Mouse (Mus musculus) activated CD4-positive, CD25-positive, alpha-beta regulatory T cell, adult 9 weeks (primary cell): ENCODE data around the gene Iqsec2. TPM values are rescaled to one million over a fixed set of nuclear protein-coding genes. Genes with fewer than 3 reads are reported as not detected.

Source experiments
- polyA plus RNA-seq: library from polyadenylated mRNA; unstranded; fragments of 100-300 nt; shearing (Covaris generic); gene quantifications from one replicate; pipeline ENCODE4 v1.2.1, GENCODE M21; 2017

Gene Iqsec2
- 0.05 TPM for polyA plus RNA-seq

DNA sequence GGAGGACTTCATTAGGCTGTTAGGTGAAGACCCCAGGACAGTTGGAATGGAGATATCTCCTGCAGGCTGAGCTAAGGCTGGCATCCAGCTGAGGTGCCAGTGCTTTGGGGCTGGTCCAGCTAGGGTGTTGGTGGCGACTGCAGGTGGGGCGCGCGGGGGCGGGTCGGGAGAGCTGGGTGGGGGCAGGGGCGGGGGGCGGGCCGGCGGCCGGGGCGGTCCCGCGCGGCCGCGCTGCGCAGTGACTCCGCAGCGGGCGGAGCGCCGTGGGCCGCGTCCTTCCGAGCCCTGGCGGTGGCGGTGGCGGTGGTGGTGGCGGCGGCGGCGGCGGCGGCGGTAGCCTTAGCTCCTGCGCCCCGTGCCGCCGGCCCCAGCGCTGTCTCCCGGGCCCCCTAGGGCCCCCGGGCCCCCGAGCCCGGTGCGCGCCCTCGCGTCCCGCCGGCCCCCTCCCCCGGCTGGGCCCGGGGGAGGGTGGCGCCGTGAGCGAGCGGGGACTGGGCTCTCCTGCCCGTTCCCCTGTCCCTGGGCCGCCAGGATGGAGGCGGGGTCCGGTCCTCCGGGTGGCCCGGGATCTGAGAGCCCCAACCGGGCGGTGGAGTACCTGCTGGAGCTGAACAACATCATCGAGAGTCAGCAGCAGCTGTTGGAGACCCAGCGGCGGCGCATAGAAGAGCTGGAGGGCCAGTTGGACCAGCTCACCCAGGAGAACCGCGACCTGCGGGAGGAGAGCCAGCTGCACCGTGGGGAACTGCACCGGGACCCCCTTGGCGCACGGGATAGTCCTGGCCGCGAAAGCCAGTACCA, at the start of gene Iqsec2:
Iqsec2 (plus strand) TSS at position 328 of the 801 bp plus-strand sequence.

DNA sequence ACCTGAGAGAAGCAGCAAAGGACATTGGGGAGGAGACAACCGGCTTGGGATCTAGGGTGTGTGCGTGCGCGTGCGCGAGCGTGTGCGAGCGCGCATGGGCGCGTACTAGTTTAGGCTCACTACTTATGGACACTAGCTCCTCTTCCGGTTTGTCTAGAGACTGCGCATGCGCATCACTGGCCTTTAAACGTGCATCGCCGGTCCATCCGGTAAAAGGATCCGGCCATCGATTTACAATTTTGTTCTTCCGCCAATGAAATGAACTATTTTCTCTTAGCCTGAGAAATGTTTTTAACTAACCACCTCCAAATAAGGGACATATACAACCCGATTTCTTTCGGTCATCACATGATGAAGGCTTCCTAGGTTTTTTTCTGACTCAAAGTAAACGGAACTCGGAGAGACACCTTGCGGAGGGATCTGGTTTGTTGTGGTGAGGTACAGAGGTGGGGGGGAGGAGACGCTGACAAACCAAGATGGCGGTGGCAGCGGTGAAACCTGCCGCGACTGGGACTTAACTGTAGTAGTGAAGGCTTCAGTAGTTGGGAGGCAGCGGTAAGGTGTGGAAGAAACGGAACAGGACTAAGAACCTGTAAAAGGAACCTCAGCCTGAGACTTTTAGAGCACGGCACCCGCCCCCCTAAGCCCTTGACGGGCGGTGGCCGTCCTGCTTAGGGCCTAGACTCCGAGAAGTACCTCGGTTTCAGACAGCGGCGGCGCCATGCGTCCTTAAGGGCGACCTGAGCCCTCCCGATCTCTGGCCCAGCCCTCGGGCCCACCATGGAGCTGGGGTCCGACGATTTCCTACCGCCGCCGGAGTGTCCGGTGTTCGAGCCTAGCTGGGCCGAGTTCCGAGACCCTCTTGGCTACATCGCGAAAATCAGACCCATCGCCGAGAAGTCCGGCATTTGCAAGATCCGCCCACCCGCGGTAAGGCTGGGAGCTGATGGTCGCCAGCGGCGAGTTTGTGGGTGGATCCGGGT, 89.0 kb downstream of the Iqsec2 start, which contains the start of gene Kdm5c:
Kdm5c (plus strand) TSS at position 240 of the 983 bp plus-strand sequence.

Other genes starting within 250 kb of the Iqsec2 start
- gene Hsd17b10, start 142.4 kb upstream of the Iqsec2 start, polyA plus RNA-seq, result 104 TPM
- 1.8 TPM for gene Ribc1, start 128.0 kb upstream of the Iqsec2 start, polyA plus RNA-seq
- 98.2 TPM for gene Smc1a, start 127.8 kb upstream of the Iqsec2 start, polyA plus RNA-seq
- 61.8 TPM for gene Kdm5c, start 88.8 kb downstream of the Iqsec2 start, polyA plus RNA-seq
- gene Kantr, start 183.2 kb downstream of the Iqsec2 start, polyA plus RNA-seq, result 28.2 TPM
- gene Tspyl2, start 198.2 kb downstream of the Iqsec2 start, polyA plus RNA-seq, result 32.2 TPM
- gene Gpr173, start 224.4 kb downstream of the Iqsec2 start, polyA plus RNA-seq, result not detected